Mouse (Mus musculus) liver, postnatal 0 days (tissue): ENCODE data around the gene Duox1.

Source experiments
- CTCF ChIP-seq: sonication (generic); IDR thresholded peaks from 2 replicates; pipeline ENCODE4 v1.5.1; 2016; ENCODE audit warnings: antibody characterized with exemption, low read depth
- EP300 ChIP-seq: IDR thresholded peaks from 2 replicates; pipeline ENCODE4 v1.6.1; 2016; ENCODE audit warnings: antibody characterized with exemption, low read depth, mild to moderate bottlenecking

DNA sequence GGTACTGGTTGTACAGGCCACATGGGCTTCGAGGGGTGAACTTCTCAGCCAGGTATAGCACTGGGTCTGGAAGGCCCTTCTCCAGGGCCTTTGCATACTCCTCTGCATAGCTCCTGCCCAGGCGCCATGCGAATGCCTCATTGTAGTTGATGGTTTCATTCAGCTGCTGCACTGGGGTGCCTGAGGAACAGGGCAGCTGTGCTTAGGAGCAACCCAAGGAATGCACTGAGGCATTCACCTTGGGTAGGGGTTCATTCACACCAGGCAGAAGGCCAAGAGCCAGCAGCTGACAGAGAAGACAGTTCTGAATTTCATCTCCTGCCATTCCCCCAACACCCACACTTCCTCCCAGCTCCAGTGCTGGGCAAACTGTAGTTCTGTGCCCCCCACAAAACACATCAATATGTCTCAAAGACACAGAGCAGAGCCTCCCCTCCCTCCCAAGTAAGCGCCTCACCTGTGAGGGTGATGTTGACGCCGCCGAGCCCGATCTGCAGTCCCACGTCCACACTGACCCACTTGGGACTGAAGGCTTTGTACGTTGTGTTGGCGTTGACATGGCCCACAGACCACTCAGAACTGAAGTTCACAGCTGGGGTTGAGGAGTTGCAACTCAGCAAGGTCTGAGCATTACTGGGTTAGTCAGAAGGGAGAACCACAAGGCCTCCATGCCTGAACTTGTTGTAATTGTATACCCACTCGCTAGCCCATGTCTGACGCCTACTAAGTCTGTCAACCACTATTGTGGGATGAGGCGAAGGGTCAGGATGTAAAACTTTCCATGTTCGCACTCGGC is 10.2 kb upstream of the Duox1 start:
- TF ChIP-seq CTCF = no peak
- no peak for TF ChIP-seq EP300
